Mouse (Mus musculus) embryo, embryonic 10 days (tissue): ENCODE data around the gene Fam213b.

Experiments
- DNase-seq: peaks from one replicate; pipeline ENCODE4 v3.0.0-alpha.2; 2015; ENCODE audit warnings: low spot score

The Fam213b gene

DNA sequence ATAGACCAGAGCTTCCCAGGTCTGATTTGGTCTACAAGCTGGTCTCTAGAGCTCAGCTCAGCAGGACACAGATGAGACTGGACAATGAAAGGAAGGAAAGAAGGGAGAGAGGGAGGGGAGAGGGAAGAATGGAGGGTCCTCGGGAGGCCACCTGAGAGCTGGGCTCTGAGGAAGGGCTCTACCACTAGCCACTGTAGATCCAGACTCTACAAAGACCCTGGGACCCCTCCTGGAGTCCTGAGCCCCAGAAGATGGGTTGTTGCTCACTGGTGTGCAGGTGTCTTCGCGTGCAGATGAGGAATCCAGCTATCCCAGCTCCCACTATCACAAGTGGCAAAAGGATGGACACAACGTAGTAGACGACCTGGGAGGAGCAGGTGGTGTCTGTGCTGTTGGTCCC is 24.0 kb upstream of the Fam213b start:
- DNase-seq: no peak

DNA sequence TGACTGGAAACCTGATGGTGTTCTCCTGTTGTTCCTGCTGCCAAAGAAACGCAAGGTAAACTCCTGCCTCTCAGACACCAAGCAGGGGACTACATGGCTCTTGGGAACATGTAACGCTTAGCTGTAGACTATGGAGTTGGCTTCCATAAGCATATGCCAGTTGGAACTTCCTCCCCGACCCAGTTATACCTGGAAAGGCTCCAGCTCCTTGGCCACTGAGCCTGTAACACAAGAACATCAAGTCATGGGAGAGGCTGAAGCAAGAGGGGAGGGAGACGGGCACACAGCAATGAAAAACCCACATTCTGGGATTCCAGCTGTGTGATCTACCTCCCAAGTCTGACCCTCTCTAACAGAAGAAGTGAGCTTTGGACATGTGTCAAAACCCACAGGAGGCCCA is 23.4 kb upstream of the Fam213b start:
- no peak for DNase-seq

DNA sequence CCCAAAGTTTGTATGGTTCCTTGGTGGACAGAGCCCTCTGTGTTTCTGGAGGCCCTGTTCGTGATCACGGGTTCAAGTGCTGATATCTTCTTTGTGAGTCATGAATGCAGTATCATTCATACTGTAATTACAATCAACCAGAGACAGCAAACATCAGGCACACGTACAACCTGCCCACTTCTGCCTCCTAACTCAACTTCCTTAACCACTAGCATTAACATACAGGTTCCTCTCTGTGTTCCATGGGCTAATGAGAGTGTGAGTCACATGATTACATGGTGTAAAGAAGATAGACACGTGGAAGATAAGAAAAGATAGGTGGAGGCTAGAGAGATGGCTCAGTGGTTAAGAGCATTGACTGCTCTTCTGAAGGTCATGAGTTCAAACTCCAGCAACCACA is 17.7 kb upstream of the Fam213b start:
- no peak for DNase-seq

DNA sequence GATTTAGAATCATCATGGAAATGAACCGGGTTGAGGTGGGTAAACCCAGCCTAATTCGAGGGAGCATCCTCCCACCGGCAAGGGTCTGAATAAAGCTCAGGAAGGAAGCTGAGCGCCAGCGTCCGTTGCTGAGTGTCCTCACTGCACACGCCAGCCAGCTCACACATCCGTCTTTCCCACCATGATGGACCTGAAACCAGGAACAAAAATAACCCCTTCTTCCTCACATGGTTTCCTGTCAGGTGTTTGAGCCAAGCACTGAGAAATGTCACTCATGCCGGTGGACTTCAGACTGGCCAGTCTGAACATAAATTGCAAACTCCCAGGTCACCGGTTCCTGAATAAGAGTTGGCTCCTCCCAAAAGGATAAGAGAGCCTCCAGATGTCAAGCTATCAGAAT is 16.4 kb upstream of the Fam213b start:
- no peak for DNase-seq

DNA sequence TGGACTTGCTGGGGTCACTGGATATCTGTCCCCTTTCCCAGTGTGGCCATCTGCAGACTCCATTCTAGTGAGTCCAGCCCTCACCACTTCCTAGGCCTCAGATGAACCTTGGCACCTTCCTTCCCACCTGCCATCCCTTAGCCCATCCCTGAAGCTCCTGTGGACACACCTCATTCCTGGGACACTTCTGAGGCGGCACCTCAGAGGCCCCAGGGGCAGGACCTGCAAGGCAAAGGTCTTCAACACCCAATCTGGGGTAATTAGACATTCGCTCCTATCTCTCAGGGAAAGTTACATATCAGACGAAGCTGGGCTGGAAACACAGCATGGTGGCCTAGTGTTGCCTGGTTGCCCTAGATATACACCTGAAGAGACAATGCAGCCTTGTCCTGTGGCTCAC is 15.8 kb upstream of the Fam213b start:
- DNase-seq: no peak

DNA sequence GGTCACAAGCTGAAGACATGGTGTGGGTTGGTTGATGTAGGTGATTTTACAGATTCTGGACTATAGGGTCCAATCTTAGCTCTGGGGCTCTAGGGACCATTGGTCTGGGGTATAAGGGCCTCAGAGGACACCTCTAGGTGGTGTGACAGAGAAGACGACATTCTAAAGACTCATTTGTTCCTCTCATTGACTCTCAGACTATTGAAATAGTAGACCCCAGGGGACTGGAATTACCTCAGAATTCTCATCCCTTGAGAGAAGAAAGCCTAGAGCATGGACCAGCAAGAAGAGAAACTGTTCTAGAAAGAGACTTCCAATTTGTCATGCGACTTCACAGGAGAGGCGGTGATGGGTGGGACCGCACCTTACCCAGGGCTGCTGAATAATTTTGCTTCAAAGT is 15.3 kb upstream of the Fam213b start:
- no peak for DNase-seq

DNA sequence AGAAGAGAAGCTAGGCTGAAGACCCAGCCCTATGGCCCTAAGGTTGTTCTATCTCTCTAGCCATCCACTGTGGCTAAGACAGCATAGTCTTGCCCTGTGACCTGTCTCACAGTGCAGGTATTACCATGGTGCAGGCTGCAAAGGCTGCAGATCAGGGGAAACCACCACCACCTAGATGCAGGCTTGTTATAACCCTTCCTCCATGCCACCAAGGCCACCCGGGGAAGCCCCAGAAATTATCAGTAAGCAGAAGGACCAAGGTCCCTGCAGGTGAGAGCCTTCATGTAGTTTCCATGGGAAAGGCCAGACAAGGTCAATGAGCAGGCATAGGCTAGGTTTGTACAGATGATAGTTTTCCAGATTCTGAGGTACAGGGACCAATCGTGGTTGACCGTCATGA is 14.9 kb upstream of the Fam213b start:
- no peak for DNase-seq

DNA sequence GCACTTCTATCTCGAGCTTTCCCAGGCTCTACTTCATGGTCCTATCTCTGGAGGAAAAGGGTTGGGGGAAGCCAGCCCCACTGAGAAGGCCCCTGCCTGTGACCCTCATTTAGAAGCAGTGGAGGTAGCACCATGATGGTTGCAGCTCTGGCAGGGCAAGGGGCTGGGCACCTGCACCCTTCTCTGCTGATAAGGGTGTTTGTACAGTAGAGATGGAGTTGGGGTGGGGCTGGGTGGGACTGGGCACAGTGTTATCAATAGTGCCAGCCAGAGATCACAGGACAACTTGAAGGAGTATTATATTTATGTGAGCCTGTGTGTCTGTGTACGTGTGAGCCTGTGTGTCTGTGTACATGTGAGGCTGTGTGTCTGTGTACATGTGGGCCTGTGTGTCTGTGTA is 12.7 kb upstream of the Fam213b start:
- no peak for DNase-seq

DNA sequence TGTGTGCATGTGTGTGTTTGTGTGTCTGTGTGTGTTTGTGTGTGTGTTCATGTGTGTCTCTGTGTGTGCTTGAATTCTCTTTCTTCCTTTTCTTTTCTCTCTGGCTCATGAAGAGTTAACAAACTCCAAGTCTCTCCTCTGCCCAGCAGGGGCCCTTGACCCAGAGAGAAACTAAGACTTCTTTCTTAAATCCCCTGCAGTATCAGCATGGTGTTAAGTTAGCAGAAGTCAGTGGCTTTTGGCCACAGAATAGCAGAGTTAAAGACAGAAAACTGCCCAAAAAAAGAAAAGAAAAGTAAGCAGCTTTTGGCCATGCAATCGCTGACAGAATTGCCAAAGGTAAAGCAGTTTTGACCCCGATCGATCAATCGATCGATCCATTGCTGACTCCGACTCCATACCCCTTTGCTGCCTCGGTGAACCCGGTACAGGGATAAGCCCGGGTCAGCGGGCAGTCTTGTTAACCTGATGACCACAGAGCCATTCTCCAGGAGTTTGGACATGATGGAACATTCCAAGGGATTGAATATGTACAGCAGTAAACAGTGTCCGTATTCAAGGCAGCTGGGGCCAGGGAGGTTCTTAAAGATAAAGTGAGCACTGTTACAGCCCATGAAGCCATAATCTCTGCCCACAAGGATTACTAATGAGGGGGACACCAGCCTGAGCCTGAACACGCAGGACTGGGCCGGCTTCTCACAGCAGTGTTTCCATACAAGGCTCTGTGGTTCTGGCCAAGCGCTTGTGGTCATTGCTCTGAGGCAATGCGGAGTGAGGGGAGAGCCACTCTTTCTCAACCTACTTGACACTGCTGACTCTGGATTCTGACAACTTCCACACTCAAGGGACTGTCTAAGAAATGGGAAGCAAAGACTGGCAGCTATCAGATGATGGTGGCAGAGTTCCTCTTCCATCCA is 11.9 kb upstream of the Fam213b start:
- no peak for DNase-seq

DNA sequence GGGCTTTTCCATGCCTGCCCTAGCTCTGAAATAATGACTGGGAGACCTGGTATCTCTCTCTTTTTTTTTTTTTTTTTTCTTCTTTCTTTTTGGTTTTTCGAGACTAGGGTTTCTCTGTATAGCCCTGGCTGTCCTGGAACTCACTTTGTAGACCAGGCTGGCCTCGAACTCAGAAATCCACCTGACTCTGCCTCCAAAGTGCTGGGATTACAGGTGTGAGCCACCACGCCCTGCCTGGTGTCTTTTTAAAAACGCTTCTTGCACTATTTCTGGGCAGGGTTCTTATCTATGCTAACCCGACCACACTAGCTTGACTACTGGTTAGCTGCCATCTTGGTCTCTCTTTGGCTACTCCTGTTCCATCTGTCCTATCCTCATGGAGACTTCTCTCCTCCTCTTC is 9.6 kb upstream of the Fam213b start:
- DNase-seq: no peak

DNA sequence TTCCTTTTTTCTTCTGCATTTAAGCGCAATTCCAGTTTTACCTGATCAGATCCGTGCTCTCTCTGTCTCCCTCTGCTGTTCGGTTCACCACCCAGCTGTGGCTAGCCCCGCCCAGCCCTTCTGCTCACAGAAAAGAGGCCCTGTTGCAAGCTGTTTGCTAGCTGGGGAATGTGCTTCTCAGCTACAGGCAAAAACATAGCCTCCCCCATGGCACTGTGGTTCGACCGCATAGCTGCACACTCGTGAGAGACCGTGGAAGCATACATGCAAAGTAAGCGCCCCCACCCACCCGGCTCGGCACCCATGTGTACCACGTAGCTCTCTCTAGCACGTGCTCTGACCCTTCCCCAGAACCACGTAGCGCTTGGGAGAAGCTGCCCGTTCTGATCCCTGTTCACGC is 8.9 kb upstream of the Fam213b start:
- DNase-seq: peak; percentile 90

DNA sequence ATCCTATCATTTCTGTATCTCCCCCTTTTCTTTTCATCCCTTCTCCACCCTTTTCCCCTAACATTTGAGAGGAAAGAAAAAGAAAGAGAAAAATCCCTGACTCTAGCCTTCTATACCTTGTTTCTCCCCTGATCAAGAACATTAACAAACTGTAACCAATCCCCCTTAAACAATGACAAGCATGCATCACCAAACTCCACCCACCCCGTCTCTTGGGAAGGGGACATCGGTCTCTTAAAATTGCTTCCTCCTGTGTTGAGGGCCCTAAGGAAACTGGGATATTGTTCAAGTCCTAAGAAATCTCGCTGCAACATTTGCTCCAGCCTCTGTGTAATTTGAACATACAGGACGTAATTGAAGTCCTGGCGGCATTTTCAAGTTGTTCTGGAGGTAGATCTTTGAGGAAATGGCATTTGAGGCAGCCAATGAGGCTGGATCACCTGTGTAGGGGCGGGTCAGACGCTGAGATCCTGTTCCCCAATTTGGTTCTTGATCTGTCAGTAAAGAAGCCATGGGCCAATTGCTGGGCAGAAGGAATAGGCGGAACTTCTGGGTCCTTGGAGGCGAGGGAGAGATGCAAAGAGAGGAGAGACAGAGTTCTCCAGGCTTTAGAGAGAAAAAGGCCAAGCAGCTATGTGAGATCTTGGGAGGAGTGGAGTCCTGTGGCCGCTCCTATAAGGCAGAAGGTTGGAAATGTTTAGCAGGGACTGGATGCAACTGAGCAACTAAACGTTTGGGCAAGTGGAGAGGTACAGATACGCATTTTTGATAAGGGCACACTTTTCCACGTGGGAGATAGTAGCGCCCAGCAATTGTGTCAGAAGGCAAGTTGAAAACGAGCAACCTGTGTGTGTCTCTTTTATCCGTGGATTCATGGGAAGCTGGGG is 5.5 kb upstream of the Fam213b start:
- DNase-seq: peak; percentile 94

DNA sequence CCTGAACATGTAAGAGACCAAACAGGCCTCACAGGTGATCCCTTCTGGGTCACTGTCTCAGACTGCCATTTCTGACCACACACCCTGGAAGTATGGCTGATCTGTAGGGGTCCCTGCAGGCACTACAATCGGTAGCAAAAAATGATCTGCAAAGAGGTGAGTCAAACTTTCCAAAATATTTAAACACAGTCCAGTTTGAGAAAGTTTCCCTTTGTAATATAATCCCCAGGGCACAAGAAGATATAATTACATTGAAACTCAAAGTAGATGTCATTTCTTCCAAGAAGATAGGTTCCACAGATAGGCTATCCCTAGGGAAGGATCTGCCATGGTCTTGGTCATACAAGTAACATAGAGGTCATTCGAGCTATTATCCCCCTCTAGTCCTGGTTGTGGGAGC is 3.4 kb upstream of the Fam213b start:
- DNase-seq: no peak

DNA sequence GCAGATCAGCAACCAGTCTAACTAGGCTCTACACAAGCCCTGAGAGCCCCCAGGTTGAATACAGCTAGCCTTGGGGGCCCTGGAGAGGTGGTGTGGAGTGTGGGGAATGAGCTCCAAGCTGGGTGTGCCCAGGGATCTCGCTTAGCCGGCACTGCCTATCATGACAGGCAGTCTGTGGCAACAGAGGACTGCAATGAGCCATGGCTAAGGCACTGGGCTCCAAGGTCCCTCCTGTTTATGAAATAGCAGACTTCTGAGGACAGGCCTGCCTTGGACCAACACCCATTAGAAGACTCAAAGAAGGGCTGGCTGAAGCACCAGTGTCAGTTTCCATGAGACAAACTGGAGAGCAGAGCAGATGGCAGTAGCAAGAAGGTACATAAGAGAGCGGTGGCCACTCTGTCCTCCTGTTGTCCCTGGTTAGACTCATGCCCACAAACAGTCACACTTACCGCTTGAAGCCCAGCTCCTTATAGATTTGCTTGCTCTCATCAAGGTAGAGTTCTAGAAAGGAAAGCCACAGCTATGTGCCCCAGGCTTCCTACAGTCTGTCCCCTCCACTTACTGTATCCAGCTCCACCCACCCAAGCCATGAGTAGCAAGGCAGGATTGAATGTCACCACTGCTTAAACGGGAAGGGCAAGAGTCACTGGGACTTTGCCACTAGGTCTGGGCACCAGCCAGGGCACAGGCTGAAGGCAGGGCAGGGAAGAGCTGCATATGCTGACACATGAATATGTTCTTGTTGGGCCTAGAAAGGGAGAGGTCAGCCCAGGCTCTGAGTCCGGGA is 1.1 kb downstream of the Fam213b start:
- no peak for DNase-seq

DNA sequence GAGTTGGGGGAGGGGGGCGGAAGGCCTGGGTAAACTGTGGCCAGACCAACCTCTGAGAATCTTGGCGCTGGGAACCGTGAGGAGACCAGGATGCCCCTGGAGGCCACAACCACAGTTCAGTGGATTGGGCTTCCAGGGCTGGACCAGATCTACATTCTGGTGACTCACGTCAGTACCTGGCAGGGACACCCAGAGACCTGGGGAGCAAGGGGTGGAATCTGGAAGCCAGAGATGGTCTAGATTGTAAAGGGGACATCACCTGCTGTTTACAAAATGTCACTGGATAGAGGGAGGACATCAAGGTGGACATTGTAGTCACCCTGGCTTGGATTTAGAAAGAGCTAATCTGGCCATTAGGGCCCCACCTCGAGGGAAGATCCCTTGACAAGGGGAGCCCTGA is 3.4 kb downstream of the Fam213b start:
- DNase-seq: no peak

DNA sequence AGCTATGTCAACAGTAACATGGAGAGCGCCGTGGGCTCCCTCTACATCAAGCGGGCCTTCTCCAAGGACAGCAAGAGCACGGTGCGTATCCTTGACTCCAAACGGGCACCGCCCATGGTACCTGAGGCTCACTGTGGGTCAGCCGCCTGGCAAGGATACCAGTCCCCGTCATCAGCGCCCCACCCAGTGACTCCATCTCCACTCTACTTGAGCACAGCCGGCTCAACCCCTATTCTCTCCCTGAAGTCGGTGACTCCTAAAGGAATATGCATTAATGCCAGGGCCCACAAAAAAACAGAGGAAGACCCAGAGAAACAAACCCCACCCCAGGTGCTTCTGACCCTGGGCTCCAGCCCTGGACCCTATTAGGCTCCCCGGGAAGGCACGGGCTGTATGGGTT is 8.0 kb downstream of the Fam213b start:
- DNase-seq: no peak

DNA sequence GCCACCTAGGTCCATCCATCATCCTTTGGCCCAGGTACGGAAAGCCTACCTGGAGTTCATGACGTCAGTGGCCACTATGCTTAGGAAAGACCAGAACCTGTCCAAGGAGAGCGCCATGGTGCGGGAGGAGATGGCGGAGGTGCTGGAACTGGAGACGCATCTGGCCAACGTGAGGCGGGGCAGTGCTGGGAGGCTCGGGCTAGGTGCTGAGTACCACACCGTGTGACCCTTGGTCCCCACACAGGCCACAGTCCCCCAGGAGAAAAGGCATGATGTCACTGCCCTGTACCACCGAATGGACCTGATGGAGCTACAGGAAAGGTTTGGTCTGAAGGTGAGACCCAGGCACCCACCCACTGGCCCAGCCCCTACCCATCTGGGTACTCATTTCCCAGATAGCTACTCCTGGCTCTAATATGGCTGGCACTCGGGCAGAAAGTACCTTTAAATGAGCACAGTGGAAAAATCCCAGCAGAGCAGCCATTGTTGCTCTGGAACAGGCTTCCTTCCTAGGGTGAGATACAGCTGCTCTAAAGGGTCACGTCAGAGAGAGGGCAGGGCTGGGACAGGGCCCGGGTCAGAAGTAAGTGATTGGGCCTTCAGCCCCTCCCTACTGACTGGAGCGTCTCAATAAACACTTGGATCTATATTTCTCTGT is 11.2 kb downstream of the Fam213b start:
- DNase-seq: no peak

DNA sequence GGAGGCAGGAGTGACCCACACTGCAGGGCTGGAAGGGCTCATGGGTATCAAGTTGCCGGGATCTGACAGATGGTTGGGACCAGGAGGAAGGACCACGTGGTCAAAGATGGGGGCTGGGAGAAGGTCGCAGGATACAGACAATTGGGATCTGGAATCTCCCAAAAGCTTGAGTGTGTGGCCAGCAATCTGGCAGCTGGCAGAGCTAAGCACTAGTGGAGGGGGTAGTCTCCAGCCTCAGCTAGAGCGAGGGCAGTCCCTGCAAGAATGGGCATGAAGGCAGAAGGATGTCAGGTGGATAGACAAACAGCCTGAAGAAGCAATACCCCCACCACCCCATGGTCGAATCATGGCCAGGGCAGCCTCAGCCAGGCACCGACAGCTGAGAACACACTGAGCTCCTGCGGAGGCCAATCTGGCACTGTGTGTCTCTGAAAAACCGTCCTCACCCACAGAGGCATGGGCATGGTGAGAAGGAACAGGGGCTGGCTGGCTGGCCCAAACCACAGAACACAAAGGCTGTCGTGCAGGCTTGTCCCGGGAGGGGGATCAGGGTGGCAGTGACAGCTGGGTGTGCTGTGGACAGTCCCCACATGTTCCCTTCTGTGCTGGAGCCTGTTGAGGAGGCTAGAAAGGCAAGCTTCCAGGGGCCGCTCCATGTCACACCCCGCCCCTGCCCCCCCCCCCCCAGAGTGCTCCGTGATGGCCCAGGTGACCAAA is 11.9 kb downstream of the Fam213b start:
- DNase-seq: no peak

DNA sequence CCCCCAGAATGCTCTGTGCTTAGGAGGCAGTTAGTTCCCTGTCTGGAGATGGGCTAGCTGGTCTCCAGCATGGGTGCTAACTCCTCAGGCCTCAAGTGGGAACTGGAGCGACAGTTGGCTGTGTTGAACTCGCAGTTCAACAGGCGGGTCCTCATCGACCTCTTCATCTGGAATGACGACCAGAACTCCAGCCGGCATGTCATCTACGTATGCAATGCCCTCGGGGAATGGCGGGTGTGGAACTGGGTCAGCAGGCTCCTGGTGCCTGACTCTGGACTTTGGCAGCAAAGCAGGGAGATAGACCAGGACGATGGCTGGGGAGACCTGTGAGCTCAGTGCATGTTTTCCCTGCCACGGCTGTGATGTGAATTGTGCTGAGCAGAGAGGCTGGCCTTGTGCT is 13.5 kb downstream of the Fam213b start:
- DNase-seq: no peak

DNA sequence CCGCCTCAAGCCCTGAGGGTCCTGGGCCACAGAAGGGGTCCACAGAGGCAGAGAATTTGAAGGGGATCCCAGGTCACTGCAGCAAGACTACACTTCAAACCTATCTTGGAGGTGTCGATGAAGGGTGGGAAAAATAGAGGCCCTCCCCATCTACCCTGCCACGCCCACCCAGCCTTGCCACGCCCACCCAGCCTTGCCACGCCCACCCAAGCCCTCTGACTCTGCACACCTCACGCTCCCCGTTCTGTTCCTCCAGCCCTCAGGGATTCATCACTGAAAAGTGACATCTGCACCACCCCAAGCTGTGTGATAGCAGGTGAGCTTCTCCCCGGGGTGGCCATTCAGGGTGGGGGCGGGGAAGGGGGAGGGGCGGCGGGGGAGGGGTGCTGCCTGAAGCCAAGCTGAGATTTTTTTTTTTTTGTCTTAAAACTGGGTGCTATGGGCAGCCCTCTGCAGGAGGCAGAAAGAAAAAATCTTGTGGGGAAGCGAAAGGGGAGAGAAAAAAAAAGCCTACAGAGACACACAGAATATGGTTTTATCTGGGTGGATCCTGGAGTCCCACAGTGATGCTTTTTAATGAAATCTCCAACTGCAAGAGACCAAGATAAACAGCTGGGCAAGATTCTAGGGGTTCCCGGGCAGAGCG is 16.8 kb downstream of the Fam213b start:
- no peak for DNase-seq

DNA sequence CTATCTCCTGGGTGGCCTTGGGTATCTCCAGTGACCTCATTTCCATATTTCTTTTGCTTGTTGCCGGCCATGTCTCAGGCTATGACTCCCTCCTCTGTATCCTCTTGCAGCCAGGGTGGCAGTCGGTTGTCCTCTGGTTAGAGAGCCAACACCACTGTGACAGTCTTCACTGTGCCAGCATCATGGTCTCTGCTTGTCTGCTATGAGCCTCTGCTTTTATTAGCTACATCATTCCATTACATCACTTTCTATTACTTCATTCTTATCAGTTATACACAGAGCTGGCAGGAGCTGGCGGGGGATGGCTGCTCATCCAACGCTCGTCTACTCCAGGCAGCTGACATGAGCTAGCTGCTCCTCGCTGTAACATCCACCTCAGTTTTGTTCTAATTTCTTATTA is 18.2 kb downstream of the Fam213b start:
- DNase-seq: no peak
